Mouse (Mus musculus): ENCODE measurements at regions not wholly inside any gene's neighbourhood (a gene's known extent, or its start where the extent isn't known, plus 50 kb on each side); places are given as distances from the start of the nearest gene placed in this dataset.
"Not testable (repeated sequence)": the region's sequence is repeated elsewhere in the genome, so short reads cannot be mapped to it uniquely, and the experiment has no call there.

DNA sequence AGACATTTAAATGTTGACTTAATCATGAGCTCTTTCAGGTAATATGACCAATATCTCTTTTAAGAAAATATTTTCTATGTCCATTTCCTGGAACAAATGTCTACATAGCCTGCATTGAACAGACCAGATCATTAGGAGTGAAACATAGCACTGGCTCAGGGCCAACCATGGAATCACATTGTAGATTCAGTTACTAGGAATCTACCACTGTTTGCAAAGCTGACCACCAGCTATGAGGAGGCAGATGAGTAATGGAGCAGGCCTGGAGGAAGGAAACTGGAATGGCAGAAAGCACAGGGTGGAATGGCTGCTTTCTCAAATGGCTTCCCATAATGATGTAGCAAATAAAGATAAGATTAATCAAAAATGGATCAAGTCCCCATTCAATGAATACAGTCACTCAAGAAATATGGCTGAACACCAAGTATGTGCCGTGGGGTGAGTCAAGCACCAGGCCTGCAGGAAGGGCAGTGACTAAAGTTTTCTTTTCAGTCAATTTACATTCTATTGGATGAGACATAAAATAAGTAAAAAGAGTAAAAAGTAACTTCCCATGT lies 207.6 kb downstream of the Ankrd50 start:
- no peak overlapping the region for H3K4me3 ChIP-seq
- H3K27me3 ChIP-seq, result no peaks in the 10 kb centered on the region
- no peaks in the 10 kb centered on the region for H3K9me3 ChIP-seq
- no peak overlapping the region for H3K9ac ChIP-seq
- H3K27ac ChIP-seq, result no peak overlapping the region
- H3K36me3 ChIP-seq, result no peaks in the 10 kb centered on the region
- peaks cover 10% of the 10 kb centered on the region for H3K4me1 ChIP-seq
- 93% methylated on average over 1 of the region's 1 CpGs for WGBS
- H3K4me2 ChIP-seq, result no peak overlapping the region
- ATAC-seq (ENCODE audit: insufficient number of reproducible peaks, insufficient read depth, low FRiP score, low TSS enrichment, low read depth), result no peak

GRCm38 (mm10) chr3:38275321-38275720 lies 209.3 kb downstream of the Ankrd50 start:
- H3K9me3 ChIP-seq, result no peaks in the 10 kb centered on the region
- WGBS, result 29% methylated on average over 2 of the region's 2 CpGs
- peaks cover 7% of the 10 kb centered on the region for H3K4me1 ChIP-seq
- no peaks in the 10 kb centered on the region for H3K27me3 ChIP-seq
- no peak overlapping the region for H3K4me3 ChIP-seq
- H3K36me3 ChIP-seq, result no peaks in the 10 kb centered on the region
- H3K9ac ChIP-seq, result no peak overlapping the region
- no peak overlapping the region for H3K27ac ChIP-seq
- no peak for ATAC-seq (ENCODE audit: insufficient number of reproducible peaks, insufficient read depth, low FRiP score, low TSS enrichment, low read depth)
- H3K4me2 ChIP-seq, result no peak overlapping the region

- no peak overlapping the region for H3K27ac ChIP-seq
- ATAC-seq (ENCODE audit: insufficient number of reproducible peaks, insufficient read depth, low FRiP score, low TSS enrichment, low read depth), result no peak
- no peak overlapping the region for H3K9ac ChIP-seq
- H3K9me3 ChIP-seq, result no peaks in the 10 kb centered on the region
- no peak overlapping the region for H3K4me3 ChIP-seq
- H3K36me3 ChIP-seq, result no peaks in the 10 kb centered on the region
- no peaks in the 10 kb centered on the region for H3K27me3 ChIP-seq
- 75% methylated on average over 6 of the region's 6 CpGs for WGBS
- no peak overlapping the region for H3K4me2 ChIP-seq
- H3K4me1 ChIP-seq, result peaks cover 7% of the 10 kb centered on the region
Observed at GRCm38 (mm10) chr3:38270742-38271141, 213.9 kb downstream of the Ankrd50 start.

- Histone ChIP-seq H3K4me1 (peaks cover 3% of the 10 kb centered on the region), H3K27ac (no peak overlapping the region), H3K4me3 (no peak overlapping the region), H3K36me3 (no peaks in the 10 kb centered on the region), H3K9me3 (no peaks in the 10 kb centered on the region), H3K9ac (no peak overlapping the region), H3K27me3 (no peaks in the 10 kb centered on the region), H3K4me2 (no peak overlapping the region)
- WGBS, result 92% methylated on average over 7 of the region's 7 CpGs
- no peak for ATAC-seq (ENCODE audit: insufficient number of reproducible peaks, insufficient read depth, low FRiP score, low TSS enrichment, low read depth)
Observed at GRCm38 (mm10) chr3:38268226-38268625, 216.4 kb downstream of the Ankrd50 start.

DNA sequence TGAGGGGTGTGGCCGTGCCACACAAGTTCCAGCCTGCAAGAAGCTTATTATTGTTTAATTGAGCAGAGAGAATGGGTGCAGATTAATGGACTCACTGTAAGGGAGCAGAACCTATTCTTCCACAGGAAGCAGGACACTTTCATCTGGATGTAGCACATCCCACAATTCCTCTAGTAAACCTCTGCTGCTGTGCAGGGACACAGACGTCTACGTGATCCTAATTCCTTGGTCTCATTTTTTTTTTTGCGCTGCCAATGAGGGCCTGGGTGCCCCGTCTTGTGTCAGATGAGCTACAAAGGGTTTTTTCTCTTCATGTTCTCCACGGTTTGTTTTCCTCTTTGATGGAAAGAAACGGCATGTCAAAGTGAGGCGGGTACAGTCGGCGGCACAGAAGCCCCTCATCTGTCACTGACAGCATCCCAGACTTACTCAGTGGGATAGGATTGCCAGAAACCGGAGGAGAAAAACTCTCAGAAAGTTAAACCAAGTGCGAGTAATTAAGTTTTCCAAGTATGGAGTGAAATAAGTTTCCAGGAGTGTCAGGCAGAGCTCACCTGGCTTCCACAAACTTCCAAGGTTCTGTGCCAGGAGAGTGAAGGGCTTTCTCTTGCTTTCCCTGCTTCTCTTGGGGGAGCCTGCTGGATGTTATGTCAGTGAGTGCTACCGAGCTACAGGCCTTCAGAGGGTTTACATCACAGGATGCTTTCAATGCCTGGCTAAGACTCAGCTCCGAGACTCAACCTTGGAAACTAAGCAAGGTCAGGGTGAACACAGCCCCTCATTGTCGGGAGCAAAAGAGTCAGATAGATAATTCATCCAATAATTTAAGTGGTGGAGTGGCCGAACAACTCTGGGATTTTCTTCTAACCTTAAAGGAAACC lies 221.1 kb downstream of the Ankrd50 start:
- Histone ChIP-seq H3K4me3 (no peak overlapping the region), H3K27me3 (no peaks in the 10 kb centered on the region), H3K9me3 (no peaks in the 10 kb centered on the region; the same call in 1 of the 2 replicates), H3K4me2 (no peak overlapping the region), H3K36me3 (no peaks in the 10 kb centered on the region), H3K27ac (no peak overlapping the region), H3K4me1 (peaks cover 8% of the 10 kb centered on the region), H3K9ac (no peak overlapping the region)
- ATAC-seq (ENCODE audit: insufficient number of reproducible peaks, insufficient read depth, low FRiP score, low TSS enrichment, low read depth), result no peak
- whole genome bisulfite sequencing, result 41% methylated on average over 16 of the region's 16 CpGs

GRCm38 (mm10) chr3:38261326-38262075 lies 223.1 kb downstream of the Ankrd50 start:
- H3K9me3 ChIP-seq, result no peaks in the 10 kb centered on the region; the same call in 1 of the 2 replicates
- ATAC-seq (ENCODE audit: insufficient number of reproducible peaks, insufficient read depth, low FRiP score, low TSS enrichment, low read depth), result no peak
- 50% methylated on average over 11 of the region's 11 CpGs for WGBS

DNA sequence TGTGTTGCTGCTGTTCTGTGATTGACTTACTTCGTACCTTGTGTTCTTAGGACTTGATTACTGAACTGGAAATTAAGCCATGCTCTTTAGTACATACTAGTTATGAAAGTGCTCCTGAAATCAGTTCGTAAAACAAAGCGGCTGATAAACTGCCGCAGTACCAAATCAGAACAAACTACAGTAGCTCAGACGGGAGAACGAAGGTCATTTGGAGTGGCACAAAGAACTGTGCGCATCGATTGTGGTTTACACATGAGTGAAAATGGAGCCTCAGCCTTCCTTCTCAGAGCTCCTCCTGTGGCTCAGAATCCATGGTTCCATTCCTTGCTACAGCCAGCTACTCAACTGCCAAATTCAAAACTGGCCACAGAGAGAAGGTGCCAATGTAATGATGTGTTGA lies 225.4 kb downstream of the Ankrd50 start:
- H3K4me3 ChIP-seq; H3K4me2 ChIP-seq; H3K36me3 ChIP-seq; ATAC-seq (ENCODE audit: insufficient number of reproducible peaks, insufficient read depth, low FRiP score, low TSS enrichment, low read depth); H3K27ac ChIP-seq; H3K27me3 ChIP-seq; H3K9ac ChIP-seq; H3K9me3 ChIP-seq: not testable (repeated sequence)
- WGBS, result 95% methylated on average over 8 of the region's 8 CpGs
- H3K4me1 ChIP-seq, result peaks cover 15% of the 10 kb centered on the region

More at GRCm38 (mm10) chr3:38261326-38262075, 223.1 kb downstream of the Ankrd50 start:
- Histone ChIP-seq H3K4me3 (no peak overlapping the region), H3K4me2 (no peak overlapping the region), H3K36me3 (no peaks in the 10 kb centered on the region), H3K27ac (no peak overlapping the region), H3K4me1 (peaks cover 15% of the 10 kb centered on the region), H3K27me3 (no peaks in the 10 kb centered on the region), H3K9ac (no peak overlapping the region)

DNA sequence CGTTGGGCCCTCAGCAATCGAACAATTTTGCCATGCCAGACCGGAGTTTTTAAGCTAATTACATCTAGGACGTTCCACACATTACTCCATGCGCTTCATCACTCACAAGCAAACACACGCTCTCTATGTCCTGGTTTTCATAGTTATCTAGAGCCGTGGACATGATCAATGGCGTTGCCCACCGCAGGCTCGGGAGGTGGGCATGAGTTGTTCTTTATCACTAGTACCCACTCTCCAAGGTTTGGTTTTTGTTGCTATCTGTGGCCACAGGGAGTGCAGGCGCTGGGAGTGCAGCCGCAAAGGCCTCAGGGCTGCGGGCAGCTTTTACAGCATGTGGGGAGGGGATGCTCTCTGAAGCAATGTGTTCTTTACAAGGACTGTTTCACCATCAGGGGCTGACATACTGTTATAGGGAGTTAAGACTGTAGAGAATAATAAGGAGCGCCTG lies 226.8 kb downstream of the Ankrd50 start:
- no peak overlapping the region for H3K9ac ChIP-seq
- WGBS, result 67% methylated on average over 14 of the region's 14 CpGs
- H3K36me3 ChIP-seq, result no peaks in the 10 kb centered on the region
- H3K27me3 ChIP-seq, result no peaks in the 10 kb centered on the region
- no peaks in the 10 kb centered on the region; the same call in 1 of the 2 replicates for H3K9me3 ChIP-seq
- H3K4me2 ChIP-seq, result no peak overlapping the region
- no peak overlapping the region for H3K4me3 ChIP-seq
- H3K27ac ChIP-seq, result no peak overlapping the region
- peaks cover 8% of the 10 kb centered on the region; the same call in 1 of the 2 replicates for H3K4me1 ChIP-seq
- ATAC-seq (ENCODE audit: insufficient number of reproducible peaks, insufficient read depth, low FRiP score, low TSS enrichment, low read depth), result no peak

DNA sequence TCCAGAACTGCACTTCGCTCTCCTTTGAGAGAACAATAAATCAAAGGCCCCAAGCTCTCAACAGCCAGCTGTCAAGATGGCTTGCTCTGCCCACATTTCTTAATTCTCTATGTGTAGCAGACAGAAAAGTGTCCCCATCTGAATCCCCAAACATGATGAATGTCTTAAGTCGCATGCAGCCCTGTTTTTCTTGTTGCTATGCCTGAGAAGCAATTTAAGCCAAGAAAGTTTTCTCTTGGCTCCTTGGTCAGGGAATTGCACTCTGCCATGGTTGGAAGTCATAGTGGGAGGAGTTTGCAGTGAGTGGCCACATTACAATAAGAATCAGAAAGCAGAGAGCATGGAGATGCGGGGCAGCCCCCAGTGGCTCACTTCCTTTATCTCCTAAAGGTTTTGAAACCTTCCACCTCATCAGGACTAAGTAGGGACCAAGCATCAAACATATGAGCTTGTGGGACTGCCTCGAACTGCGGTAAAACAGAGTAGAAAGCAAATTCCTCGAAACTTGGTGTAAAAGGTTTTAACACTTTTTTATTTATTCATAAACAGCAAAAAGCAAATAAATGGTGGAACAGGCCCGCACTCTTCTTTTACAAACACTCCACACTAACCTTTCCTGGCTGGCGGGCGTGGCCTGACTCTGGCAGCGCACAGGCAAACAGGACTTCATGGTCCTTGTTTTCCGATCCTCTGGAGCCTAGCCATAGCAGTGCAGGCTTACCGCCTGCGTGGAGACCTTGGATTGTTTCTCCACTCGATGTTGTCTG lies 227.4 kb downstream of the Ankrd50 start:
- no peaks in the 10 kb centered on the region for H3K27me3 ChIP-seq
- ATAC-seq (ENCODE audit: insufficient number of reproducible peaks, insufficient read depth, low FRiP score, low TSS enrichment, low read depth), result no peak
- H3K9ac ChIP-seq, result no peak overlapping the region
- peaks cover 7% of the 10 kb centered on the region; the same call in 1 of the 2 replicates for H3K4me1 ChIP-seq
- no peak overlapping the region for H3K27ac ChIP-seq
- no peaks in the 10 kb centered on the region for H3K36me3 ChIP-seq
- no peak overlapping the region for H3K4me3 ChIP-seq
- 60% methylated on average over 14 of the region's 14 CpGs for WGBS
- H3K4me2 ChIP-seq, result no peak overlapping the region
- H3K9me3 ChIP-seq, result no peaks in the 10 kb centered on the region; the same call in 1 of the 2 replicates

GRCm38 (mm10) chr3:38255674-38256073 lies 229.0 kb downstream of the Ankrd50 start:
- no peak overlapping the region for H3K9ac ChIP-seq
- 10% methylated on average over 2 of the region's 2 CpGs for WGBS
- no peaks in the 10 kb centered on the region for H3K9me3 ChIP-seq
- no peak overlapping the region for H3K4me2 ChIP-seq
- H3K27ac ChIP-seq, result no peak overlapping the region
- no peaks in the 10 kb centered on the region for H3K36me3 ChIP-seq
- no peak overlapping the region for H3K4me3 ChIP-seq
- ATAC-seq (ENCODE audit: insufficient number of reproducible peaks, insufficient read depth, low FRiP score, low TSS enrichment, low read depth), result no peak
- no peaks in the 10 kb centered on the region for H3K27me3 ChIP-seq
- peaks cover 7% of the 10 kb centered on the region; the same call in 1 of the 2 replicates for H3K4me1 ChIP-seq

- peaks cover 7% of the 10 kb centered on the region; the same call in 1 of the 2 replicates for H3K4me1 ChIP-seq
- H3K4me2 ChIP-seq, result no peak overlapping the region
- WGBS, result 67% methylated on average over 2 of the region's 2 CpGs
- no peaks in the 10 kb centered on the region for H3K36me3 ChIP-seq
- no peak overlapping the region for H3K4me3 ChIP-seq
- no peak overlapping the region for H3K9ac ChIP-seq
- no peaks in the 10 kb centered on the region for H3K9me3 ChIP-seq
- H3K27ac ChIP-seq, result no peak overlapping the region
- no peaks in the 10 kb centered on the region for H3K27me3 ChIP-seq
- ATAC-seq (ENCODE audit: insufficient number of reproducible peaks, insufficient read depth, low FRiP score, low TSS enrichment, low read depth), result no peak
Observed at GRCm38 (mm10) chr3:38254896-38255295, 229.7 kb downstream of the Ankrd50 start.
